Mouse (Mus musculus): ENCODE results near the gene Hagh. TPM values are rescaled to one million over a fixed set of nuclear protein-coding genes. Genes with fewer than 3 reads are reported as not detected.

Hagh gene
- total RNA-seq, 2 experiments from 2014 or later = 77.6 to 82.3 TPM

- DNase-seq = peak; percentile 98
Observed at GRCm38 (mm10) chr17:24886134-24886931, 46.4 kb downstream of the Hagh start, which contains the start of the genes Nubp2 and Spsb3. TSS of gene Nubp2 (minus strand) at chr17:24886349. TSS of gene Spsb3 (plus strand) at chr17:24886643.

GRCm38 (mm10) chr17:24886932-24887271 lies 47.0 kb downstream of the Hagh start:
- no peak for DNase-seq

- no peak for DNase-seq
Observed at GRCm38 (mm10) chr17:24887291-24888080, 47.5 kb downstream of the Hagh start.

GRCm38 (mm10) chr17:24888862-24889261 lies 48.9 kb downstream of the Hagh start:
- no peak for DNase-seq

GRCm38 (mm10) chr17:24890151-24891092 lies 50.5 kb downstream of the Hagh start:
- DNase-seq = no peak

- DNase-seq = no peak
Observed at GRCm38 (mm10) chr17:24891321-24891720, 51.4 kb downstream of the Hagh start.

- no peak for DNase-seq
Observed at GRCm38 (mm10) chr17:24892785-24893184, 52.8 kb downstream of the Hagh start.

- no peak for DNase-seq
Observed at GRCm38 (mm10) chr17:24893276-24893675, 53.3 kb downstream of the Hagh start.

- no peak for DNase-seq
Observed at GRCm38 (mm10) chr17:24894061-24894994, 54.4 kb downstream of the Hagh start.

- DNase-seq = peak; percentile 86
Observed at GRCm38 (mm10) chr17:24894995-24895547, 55.1 kb downstream of the Hagh start, which contains the start of the genes Eme2 and Mrps34. TSS of gene Eme2 (minus strand) at chr17:24895087. TSS of gene Mrps34 (plus strand) at chr17:24895116.

GRCm38 (mm10) chr17:24895571-24896240 lies 55.8 kb downstream of the Hagh start:
- DNase-seq = no peak

- peak; percentile 78 for DNase-seq
Observed at GRCm38 (mm10) chr17:24896241-24896992, 56.5 kb downstream of the Hagh start, which contains the start of gene Nme3. TSS of gene Nme3 (plus strand) at chr17:24896500.

GRCm38 (mm10) chr17:24896993-24897269 lies 57.0 kb downstream of the Hagh start:
- DNase-seq = no peak

GRCm38 (mm10) chr17:24897600-24897999 lies 57.7 kb downstream of the Hagh start:
- no peak for DNase-seq

GRCm38 (mm10) chr17:24898041-24898854 lies 58.3 kb downstream of the Hagh start:
- no peak for DNase-seq

- DNase-seq = peak; percentile 66
Observed at GRCm38 (mm10) chr17:24899153-24899552, 59.2 kb downstream of the Hagh start.

- no peak for DNase-seq
Observed at GRCm38 (mm10) chr17:24900014-24900413, 60.1 kb downstream of the Hagh start.

GRCm38 (mm10) chr17:24902124-24902523 lies 62.2 kb downstream of the Hagh start:
- no peak for DNase-seq
